11 mouse cellular contexts compared by ENCODE assay signal in genomic region chr10:117952116-117953025, GRCm38 (mm10).
DNase-seq lines count a peak whose midpoint lies in the region; ATAC-seq and TF ChIP-seq lines count a peak whose summit lies in the region.
"Had no signal": no experiment of that assay in that cellular context is flagged by ENCODE, and none has a peak within 500 bp of the region (broad histone marks: within the 10 kb centered on the region; RNA-seq: fewer than 3 reads in every experiment).

No protein-coding gene starts in this region.

- H3K36me3 ChIP-seq in erythroblast, embryonic 14.5 days (ENCODE audit: control insufficient read depth): no peaks in the 10 kb centered on the region
- no peaks in the 10 kb centered on the region for H3K36me3 ChIP-seq in ES-E14 (ENCODE audit: control insufficient read depth, insufficient read depth, low read length, poor library complexity, severe bottlenecking)
- no peaks in the 10 kb centered on the region for H3K36me3 ChIP-seq in liver, embryonic 16.5 days (ENCODE audit: control insufficient read depth, insufficient read depth)
- no peaks in the 10 kb centered on the region for H3K36me3 ChIP-seq in forebrain, embryonic 12.5 days (replicated peaks)

- peak overlapping the region; percentile 98 for H3K27ac ChIP-seq in ES-E14 (ENCODE audit: insufficient read depth, low read depth, low read length, poor library complexity, severe bottlenecking)
- 0 out of 2 replicates have a peak overlapping the region, but pooled peaks have one; percentile 14 for H3K27ac ChIP-seq in liver, embryonic 16.5 days (ENCODE audit: low read length)
- H3K27ac ChIP-seq in forebrain, embryonic 12.5 days: no peak overlapping the region

- H3K9me3 ChIP-seq in erythroblast, embryonic 14.5 days (ENCODE audit: control insufficient read depth, low read length): no peaks in the 10 kb centered on the region
- no peaks in the 10 kb centered on the region for H3K9me3 ChIP-seq in ES-E14 (ENCODE audit: control insufficient read depth, insufficient read depth, low read depth, low read length)
- H3K9me3 ChIP-seq in liver, embryonic 16.5 days (replicated peaks; ENCODE audit: control insufficient read depth, low read length): no peaks in the 10 kb centered on the region
- H3K9me3 ChIP-seq in forebrain, embryonic 12.5 days: no peaks in the 10 kb centered on the region

- H3K4me3 ChIP-seq in erythroblast, embryonic 14.5 days (replicated peaks): peak overlapping the region; percentile 31
- peak overlapping the region; percentile 37 to 44 for H3K4me3 ChIP-seq in ES-E14 (ENCODE audit: insufficient read depth in 1 of 2, low read depth in 1 of 2, low read length in 2 of 2, poor library complexity in 1 of 2, severe bottlenecking in 1 of 2)
- H3K4me3 ChIP-seq in liver, embryonic 16.5 days (ENCODE audit: low read depth, low read length): no peak overlapping the region
- no peak overlapping the region for H3K4me3 ChIP-seq in forebrain, embryonic 12.5 days (replicated peaks)

- ATAC-seq in erythroblast, adult 5-6 weeks (replicated peaks; ENCODE audit: low FRiP score, poor library complexity, severe bottlenecking): no peak
- ATAC-seq in liver, embryonic 16.5 days (ENCODE audit: low read depth): no peak
- no peak for ATAC-seq in forebrain, embryonic 12.5 days (ENCODE audit: low FRiP score)
- ATAC-seq in cerebellum, adult (ENCODE audit: insufficient number of reproducible peaks, low FRiP score, low TSS enrichment): no peak
- ATAC-seq: forebrain, embryonic 14.5 days had no signal

- DNase-seq in ES-E14 (ENCODE audit: low read depth, low spot score): peak; percentile 63
- peak; percentile 56 to 64 for DNase-seq in spleen, postnatal 36 days (ENCODE audit: low spot score in 2 of 2)
- no peak for DNase-seq in embryo, embryonic 10 days (ENCODE audit: low spot score)
- DNase-seq: kidney, adult 8-10 months; right cerebral cortex, postnatal 4 days had no signal

- WGBS in liver, embryonic 16.5 days (ENCODE audit: insufficient replicate concordance): 35% methylated on average over 26 of the region's 26 CpGs
- 80% methylated on average over 26 of the region's 26 CpGs for WGBS in forebrain, embryonic 12.5 days

- in situ Hi-C loops in ES-E14 (cut with MboI; ENCODE audit: low sequenced_read_pairs in 2 of 2, unreplicated experiment in 2 of 2): no loop called here

- H3K27me3 ChIP-seq in erythroblast, embryonic 14.5 days (ENCODE audit: control insufficient read depth): peaks cover 2% of the 10 kb centered on the region; the same call in 1 of the 2 replicates
- H3K27me3 ChIP-seq in liver, embryonic 16.5 days (ENCODE audit: control insufficient read depth, insufficient read depth, low read depth, low read length): no peaks in the 10 kb centered on the region
- H3K27me3 ChIP-seq in forebrain, embryonic 12.5 days: no peaks in the 10 kb centered on the region

- no peaks in the 10 kb centered on the region; the same call in 1 of the 2 replicates for H3K4me1 ChIP-seq in erythroblast, embryonic 14.5 days (ENCODE audit: control insufficient read depth)
- H3K4me1 ChIP-seq in ES-E14 (ENCODE audit: control insufficient read depth in 2 of 2, insufficient read depth in 2 of 2, low read length in 2 of 2, poor library complexity in 1 of 2): peaks cover 17 to 25% of the 10 kb centered on the region in 2 experiments
- no peaks in the 10 kb centered on the region for H3K4me1 ChIP-seq in liver, embryonic 16.5 days (ENCODE audit: control insufficient read depth, low read depth, low read length)
- no peaks in the 10 kb centered on the region for H3K4me1 ChIP-seq in forebrain, embryonic 12.5 days

- H3K9ac ChIP-seq in ES-E14 (ENCODE audit: insufficient read depth, low read depth, low read length, poor library complexity, severe bottlenecking): peak overlapping the region; percentile 75
- H3K9ac ChIP-seq in liver, embryonic 16.5 days (ENCODE audit: low read depth, low read length): no peak overlapping the region
- no peak overlapping the region for H3K9ac ChIP-seq in forebrain, embryonic 12.5 days

- peak overlapping the region; percentile 5; the same call in 1 of the 2 replicates for H3K4me2 ChIP-seq in liver, embryonic 16.5 days (ENCODE audit: low read depth, low read length)
- H3K4me2 ChIP-seq in forebrain, embryonic 12.5 days: no peak overlapping the region

TF ChIP-seq in ES-E14, 5 proteins besides CTCF, POLR2A, EP300 and RAD21:
- 0 out of 2 replicates have a peak, but pooled peaks have one; percentile 25 for TF ChIP-seq ZNF384 (IDR thresholded peaks at IDR 0.05; ENCODE audit: low read depth, low read length)
- TF ChIP-seq HCFC1 (IDR thresholded peaks at IDR 0.05; ENCODE audit: borderline replicate concordance, insufficient read depth, low read length): no peak

Comparison
In these comparisons a context has a peak if more than half of its experiments do, and no peak if none do; other contexts are left out.
1. H3K4me3 ChIP-seq: peak in erythroblast, embryonic 14.5 days (single experiment) and ES-E14 (2 of 2); none in liver, embryonic 16.5 days (single experiment) and forebrain, embryonic 12.5 days (single experiment).